Mouse (Mus musculus) megakaryocyte-erythroid progenitor cell, adult 5-6 weeks (primary cell): Measurements from ENCODE around the gene Wdr81. TPM values are rescaled to one million over a fixed set of nuclear protein-coding genes. Genes with fewer than 3 reads are reported as not detected.
"Not testable (repeated sequence)": the region's sequence is repeated elsewhere in the genome, so short reads cannot be mapped to it uniquely, and the experiment has no call there.

Experiments
- ATAC-seq: replicated peaks from 2 replicates; pipeline ENCODE4 v1.8.0; 2016; ENCODE audit warnings: mild to moderate bottlenecking, inconsistent platforms; ENCODE audit not compliant: severe bottlenecking, poor library complexity, low FRiP score, low TSS enrichment
- total RNA-seq, 2 experiments: library from RNA; stranded (forward) in 1 of 2; stranded (reverse) in 1 of 2; fragments of 200-1000, 215-1000 nt in 1 of 2; fragments of >200 nt in 1 of 2; fragmentation: Nextera tagmentation in 1 of 2; gene quantifications; 2 replicates each; pipeline ENCODE4 v1.2.3; 2014 to 2017

Gene Wdr81
- total RNA-seq, 2 experiments from 2014 or later = 23.4 to 24.6 TPM

DNA sequence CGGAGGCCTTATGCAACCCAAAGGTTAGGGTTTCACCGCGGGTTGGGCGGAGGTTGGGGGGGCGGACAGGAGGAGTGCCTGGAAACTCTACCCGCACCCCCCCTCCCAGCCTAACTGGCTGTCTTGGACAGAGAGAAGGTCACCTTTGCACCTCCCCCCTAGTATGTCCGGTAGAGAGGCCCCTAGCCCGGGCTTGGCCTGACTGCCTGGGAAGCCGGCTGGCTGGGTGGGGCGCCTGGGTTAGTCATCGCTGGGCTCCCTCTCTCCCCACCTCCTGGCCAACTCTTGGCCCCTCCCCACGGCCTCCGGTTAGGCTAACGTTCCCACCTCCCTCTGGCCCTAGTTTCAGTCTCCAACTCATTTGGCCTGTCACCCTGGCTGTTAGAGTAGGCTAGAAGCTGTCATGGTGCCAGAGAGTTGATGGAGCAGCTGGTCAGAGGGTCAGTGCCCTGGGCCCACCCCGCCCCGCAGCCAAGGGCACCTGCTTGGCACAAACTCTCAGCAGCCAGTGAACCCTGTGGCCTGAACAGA is 7.8 kb upstream of the Wdr81 start:
- ATAC-seq = peak; percentile 26

DNA sequence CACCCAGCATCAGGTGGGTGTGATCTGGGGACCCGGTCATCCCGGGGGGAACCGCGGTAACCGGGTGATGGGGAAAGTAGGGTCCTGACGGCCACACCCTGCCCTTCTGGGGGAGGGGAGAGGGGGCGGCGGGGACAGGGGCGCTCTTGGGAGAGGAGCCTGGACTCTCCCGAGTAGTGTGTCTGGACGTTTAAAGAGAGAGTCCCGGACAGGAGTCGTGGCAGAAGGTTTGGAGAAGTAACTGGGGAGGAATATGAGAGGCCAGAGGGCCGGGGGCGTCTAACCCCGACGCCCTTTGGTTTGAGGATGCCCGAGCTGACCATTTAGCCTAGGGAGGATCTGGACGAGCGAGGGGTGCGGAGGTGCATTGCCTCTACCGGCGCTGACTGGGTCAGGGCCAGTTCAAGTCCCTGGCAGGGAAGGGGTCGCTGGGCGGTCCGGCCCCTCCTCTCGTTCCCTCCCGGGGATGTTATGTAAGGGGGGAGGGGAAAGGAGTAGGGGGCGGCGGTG is 7.3 kb upstream of the Wdr81 start:
- ATAC-seq = no peak

- peak; percentile 86 for ATAC-seq
These were observed 6.6 kb upstream of the Wdr81 start, which contains the start of gene Tlcd2 for GRCm38 (mm10) chr11:75460844-75461742. Tlcd2 (plus strand) TSS chr11:75461715.

- peak; percentile 58 for ATAC-seq
These were observed 5.8 kb upstream of the Wdr81 start for GRCm38 (mm10) chr11:75460103-75460843.

DNA sequence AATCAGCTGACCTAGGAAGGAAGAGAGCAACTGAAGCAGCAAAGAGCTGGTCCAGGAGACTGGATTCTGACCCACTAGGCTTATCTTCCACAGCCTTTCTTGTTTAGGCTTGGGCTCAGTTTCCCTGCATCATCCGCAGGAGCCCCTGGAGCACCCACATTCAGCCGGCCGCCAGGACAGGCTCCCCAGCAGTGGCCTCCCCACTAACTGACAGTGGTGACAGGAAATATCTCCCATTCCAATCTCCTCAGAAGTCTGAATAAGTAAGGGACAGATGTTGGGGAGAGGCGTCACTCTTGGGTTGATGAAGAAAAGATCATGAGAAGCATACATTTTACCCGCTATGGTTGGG is 5.2 kb upstream of the Wdr81 start:
- ATAC-seq = no peak

- no peak for ATAC-seq
These were observed 4.7 kb upstream of the Wdr81 start for GRCm38 (mm10) chr11:75459141-75459711.

- no peak for ATAC-seq
These were observed 4.1 kb upstream of the Wdr81 start for GRCm38 (mm10) chr11:75458628-75459041.

DNA sequence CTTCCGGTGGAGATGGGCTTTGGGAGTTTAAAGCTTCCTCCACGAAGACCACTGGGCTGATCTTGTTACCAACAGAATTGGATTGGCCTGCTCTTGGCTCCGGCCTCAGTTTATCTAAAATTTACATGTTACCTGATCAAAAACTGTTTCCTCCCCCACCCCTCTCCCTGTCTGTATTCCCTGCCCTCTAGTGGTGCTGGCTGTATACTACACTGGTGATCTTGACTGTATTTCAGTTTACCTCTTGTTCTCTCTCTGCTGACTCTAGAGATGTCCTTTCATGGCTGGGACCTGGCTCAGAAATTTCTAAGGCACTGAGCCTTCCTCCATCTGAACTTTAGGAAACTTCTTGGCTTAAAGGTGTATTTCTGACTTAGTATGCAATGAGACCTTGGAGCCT is 3.7 kb upstream of the Wdr81 start:
- ATAC-seq = no peak

- no peak for ATAC-seq
These were observed 1.9 kb upstream of the Wdr81 start for GRCm38 (mm10) chr11:75456440-75456871.

GRCm38 (mm10) chr11:75455971-75456370 is 1.5 kb upstream of the Wdr81 start:
- ATAC-seq = not testable (repeated sequence)

- ATAC-seq = no peak
These were observed 672 bp upstream of the Wdr81 start for GRCm38 (mm10) chr11:75455041-75455736.

DNA sequence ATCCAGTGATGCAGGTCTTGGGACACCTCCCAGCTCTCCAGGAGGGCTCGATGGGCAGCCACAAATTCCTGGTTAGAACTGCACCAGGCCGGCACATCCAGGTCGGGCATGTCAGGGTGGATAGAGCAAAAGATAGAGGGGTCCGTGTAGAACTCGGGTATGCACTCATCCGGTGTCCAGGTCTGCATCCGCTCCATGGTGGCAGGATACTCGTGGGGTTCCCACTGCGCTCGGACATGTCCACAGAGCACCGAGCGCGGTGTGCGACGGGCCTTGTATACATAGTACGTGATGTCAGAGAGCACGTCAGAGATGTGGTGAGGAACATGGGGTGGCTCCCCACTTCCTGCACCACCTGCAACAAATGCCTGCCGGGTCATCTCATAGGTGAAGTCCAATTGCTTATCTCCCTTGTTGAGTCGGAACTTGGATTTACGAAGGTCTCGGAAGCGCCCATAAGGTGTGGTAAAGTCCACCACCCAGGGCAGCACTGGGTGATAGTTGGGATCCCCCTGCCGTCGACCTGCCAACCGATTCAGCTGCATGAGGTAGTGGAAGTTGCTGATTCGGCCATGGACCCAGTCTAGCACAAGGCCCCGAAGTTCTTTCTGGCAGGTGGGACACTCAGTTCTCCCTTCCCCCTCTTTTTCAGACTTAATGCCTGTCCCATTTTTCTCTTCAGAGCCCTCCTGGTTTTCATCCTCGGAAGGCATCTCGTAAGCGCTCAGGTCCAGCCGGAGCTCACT is 1.5 kb downstream of the Wdr81 start:
- ATAC-seq = no peak

DNA sequence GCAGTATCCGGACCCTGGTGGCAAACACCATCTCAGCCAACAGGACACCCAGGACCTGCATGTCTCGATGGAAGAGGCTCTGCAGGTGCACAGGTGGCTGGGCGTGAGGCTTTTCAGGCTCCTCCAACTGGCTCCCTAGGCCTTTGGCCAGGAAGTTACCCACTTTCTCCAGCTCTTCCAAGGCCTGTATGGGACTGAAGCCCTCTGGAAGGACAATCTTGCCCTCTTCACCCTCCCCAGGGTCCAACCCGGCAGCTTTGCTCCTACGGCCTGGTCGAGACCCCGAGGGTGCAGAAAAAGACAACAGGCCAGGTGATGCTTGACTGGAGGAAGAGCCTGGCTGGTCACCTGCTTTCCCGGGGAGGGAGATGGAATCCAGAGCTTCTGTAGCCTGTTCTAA is 2.4 kb downstream of the Wdr81 start:
- ATAC-seq = no peak

- ATAC-seq = peak; percentile 11; the same call in 1 of the 2 replicates
These were observed 3.6 kb downstream of the Wdr81 start for GRCm38 (mm10) chr11:75450936-75451335.

GRCm38 (mm10) chr11:75450304-75450908 is 4.1 kb downstream of the Wdr81 start:
- peak; percentile 60 for ATAC-seq

GRCm38 (mm10) chr11:75449695-75450094 is 4.8 kb downstream of the Wdr81 start:
- no peak for ATAC-seq

DNA sequence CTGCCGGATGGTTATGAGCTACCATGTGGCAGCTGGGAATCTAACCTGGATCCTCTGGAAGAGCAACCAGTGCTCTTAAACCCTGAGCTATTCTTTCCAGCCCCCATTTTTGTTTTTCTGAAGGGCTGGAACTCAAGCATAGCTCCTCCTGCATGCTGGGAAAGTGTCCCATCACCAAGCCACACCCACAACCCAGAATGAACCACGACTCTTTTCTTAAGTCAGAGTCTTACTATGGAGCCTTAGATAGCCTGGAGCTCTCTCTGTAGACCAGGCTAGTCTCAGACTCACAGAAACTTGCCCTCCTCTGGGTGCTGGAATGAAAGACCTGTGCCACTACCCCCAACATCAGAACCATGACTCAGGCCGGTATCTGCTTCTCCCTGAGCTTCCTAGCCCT is 5.9 kb downstream of the Wdr81 start:
- ATAC-seq = no peak

DNA sequence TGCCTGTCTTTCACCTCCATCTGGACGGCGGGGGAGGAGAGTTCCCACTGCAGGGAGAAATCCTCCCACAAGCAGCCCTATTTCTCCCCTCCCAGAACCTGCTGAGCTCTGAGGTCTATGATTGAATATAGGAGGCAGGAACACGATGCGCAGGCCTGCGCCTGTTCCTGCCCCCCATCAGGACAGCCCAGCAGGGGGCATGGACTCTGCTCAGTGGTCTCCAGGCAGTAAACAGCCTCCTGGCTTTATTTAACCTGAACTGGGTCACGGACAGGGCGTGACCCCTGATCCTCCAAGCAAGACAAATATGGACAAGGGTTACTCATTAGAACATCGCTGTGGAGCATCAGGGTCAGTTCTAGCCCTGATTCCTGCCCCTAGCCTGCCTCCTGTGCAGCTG is 10.8 kb downstream of the Wdr81 start:
- no peak for ATAC-seq
